Mouse (Mus musculus) natural killer cell, adult 2 months (primary cell): ENCODE measurements around the gene Pih1d1.
A peak's percentile ranks its signal among the peaks of the same experiment; 100 is the strongest.

ENCODE experiments used
- DNase-seq, 2 experiments: peaks; one replicate each; pipeline ENCODE4 v3.0.0; 2022; ENCODE audit warnings: low spot score in 2 of 2

Gene Pih1d1

GRCm38 (mm10) chr7:45193406-45193805 is 39.3 kb downstream of the Pih1d1 start:
- DNase-seq = no peak

- no peak for DNase-seq
Measured at GRCm38 (mm10) chr7:45193871-45194785, 40.0 kb downstream of the Pih1d1 start.

DNA sequence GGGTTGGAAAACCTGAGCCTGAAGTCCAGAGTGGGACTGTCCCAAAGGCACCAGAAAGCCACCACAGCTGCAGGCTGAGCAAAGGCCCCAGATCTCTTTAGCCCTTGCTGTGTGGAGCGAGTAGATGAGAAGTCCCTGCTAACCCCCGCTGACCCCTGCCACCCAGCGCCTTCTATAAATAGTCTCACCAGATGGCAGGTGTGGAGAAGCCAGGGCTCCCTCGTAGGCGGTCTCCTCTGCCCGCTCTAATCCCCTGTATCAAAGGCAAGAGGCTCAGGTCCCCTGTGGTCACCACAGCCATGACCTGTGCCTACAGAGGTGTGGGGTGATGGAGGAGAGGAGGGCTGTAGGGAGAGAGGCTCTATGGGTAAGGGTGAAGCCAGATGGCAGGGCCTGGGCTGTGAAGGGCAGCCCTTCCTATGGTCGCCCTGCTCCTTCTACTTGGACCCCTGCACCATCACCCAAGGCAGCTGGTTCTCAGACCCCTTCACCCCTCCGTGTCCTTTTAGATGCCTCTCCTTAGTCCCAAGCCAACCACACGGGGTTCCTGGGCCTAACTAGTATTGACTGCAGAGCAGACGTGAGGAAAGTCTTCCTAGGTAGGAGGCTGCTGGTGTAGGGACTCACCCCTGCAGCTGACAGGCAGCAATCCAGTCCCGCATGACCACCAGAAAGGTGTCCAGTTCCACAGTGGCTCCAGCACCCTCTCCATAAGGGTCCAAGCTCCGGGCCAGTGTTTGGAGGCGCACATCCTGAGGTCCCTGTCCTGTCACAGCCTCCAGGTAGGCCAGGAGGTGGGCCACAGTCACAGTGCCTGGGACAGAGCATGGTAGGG is 41.5 kb downstream of the Pih1d1 start:
- DNase-seq = no peak

- no peak for DNase-seq
Measured at GRCm38 (mm10) chr7:45196176-45196535, 42.1 kb downstream of the Pih1d1 start.

GRCm38 (mm10) chr7:45196994-45197393 is 42.9 kb downstream of the Pih1d1 start:
- no peak for DNase-seq

DNA sequence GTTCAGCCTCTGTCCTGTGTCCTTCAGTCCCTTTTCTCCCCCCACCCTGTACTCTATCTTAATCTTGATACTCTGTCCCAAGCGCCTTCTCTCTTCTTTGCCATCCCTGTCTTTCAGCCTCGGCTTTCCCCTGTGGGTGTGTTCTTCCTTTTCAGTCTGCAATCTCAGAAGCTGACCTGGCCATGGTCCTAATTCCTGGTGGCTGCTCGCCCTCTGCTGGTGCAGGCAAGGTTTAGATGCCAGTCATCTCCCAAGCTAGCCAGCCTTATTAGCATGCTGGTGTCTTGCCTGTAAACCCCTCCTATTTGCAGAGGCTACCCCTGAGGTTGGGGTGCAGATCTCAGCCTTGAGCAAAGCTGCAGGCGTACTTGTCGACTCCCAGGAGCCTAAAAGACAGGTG is 44.3 kb downstream of the Pih1d1 start:
- peak in 1 of 2 experiments; percentile 58 for DNase-seq

DNA sequence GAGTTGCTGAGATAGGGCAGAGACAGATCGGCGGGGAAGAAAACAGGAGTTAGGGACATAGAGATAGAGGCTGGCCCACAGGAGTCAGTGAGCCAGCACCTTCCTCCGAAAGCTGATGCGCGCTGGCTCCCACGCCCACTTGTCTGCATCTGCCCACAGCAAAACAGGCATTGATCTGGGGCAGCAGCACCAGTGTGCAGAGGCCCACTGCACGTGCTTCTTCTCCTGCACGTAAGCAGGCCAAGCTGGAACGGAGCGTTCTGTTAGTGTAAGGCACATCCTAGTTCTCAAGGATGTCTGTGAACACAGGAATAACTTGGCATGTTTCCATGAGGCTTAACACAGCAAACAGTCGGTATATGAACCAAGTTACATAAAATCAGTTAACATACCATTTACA is 44.9 kb downstream of the Pih1d1 start:
- DNase-seq = no peak

DNA sequence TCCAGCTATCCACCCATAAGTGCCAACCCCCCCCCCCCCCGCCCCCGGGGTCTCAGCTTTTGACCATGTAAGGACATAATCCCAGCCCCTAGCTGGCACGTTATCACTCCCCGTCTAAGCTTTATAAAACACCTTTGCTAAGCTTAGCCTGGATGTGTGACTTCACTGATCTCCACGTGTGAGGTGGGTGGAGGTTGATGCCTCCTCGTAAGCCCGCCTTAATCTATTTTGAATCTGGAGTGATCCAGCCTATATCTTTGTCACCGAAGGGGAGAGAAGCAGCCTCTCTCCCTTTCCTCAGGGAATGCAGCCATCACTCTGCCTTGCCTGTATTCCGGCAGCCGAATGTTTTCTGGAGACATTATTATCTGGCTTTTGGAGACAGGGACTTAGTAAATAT is 48.6 kb downstream of the Pih1d1 start:
- no peak for DNase-seq

DNA sequence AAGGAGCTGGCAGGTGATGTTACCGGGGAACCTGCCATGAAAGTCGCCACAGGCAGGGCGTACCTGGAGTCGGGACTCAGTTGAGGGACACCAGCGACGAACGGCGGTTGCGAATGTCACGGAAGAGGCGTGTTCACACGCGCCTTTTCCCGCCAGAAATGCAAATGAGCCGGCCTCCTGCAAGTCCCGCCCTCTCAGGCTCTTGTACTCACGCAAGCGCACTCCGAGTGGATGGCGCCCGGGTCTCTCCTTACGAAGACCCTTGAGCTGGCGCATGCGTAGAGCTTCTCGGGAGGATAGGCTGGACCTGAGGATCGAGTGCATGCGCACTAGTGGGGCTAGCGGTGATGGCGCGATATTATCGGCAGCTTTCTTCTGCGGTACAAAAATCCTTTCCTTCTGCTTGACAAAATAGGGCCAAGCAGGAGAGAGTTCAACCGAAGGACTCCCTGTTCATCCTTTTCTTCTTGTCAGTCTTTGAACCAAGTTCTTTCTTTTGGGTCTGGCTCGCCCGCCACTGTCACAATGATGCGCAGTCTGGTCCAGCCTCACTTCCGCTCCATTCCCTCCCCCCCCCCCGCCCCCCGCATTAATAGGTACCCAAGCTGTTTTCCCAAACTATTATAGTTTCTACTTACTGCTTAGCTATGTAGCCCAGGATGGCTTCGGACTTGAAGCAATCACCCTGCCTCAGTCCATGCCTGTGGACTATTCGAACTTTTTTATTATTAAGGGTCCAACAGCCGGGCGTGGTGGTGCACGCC is 50.5 kb downstream of the Pih1d1 start, which contains the start of gene Ccdc155:
TSS of gene Ccdc155 (minus strand) at position 513 of the 764 bp plus-strand sequence.
- peak; percentile 86 to 89 for DNase-seq

DNA sequence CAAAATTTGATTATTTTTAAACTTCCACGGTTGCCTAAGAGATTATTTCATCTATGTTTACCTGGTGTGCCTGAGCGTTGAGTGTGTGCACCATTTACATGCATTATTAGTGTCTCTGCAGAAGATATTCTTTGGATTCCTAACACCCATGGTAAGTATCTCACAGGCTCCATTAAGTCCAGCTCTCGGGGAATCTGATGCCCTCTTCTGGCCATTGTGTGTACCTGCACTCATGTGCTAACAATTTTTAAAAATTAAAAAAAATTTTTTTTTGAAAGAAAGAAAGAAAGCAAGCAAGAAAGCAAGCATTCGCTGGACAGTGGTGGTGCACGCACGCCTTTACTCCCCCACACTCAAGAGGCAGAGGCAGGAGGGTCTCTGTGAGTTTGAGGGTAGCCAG is 54.2 kb downstream of the Pih1d1 start:
- DNase-seq = no peak
